Mouse (Mus musculus): ENCODE results near the gene Prcd. TPM values are rescaled to one million over a fixed set of nuclear protein-coding genes. Genes with fewer than 3 reads are reported as not detected.
"Not testable (repeated sequence)": the region's sequence is repeated elsewhere in the genome, so short reads cannot be mapped to it uniquely, and the experiment has no call there.

The Prcd gene
- not detected in 2 replicates for polyA plus RNA-seq (2011; ENCODE audit: insufficient read length, low read depth, missing spikeins)

DNA sequence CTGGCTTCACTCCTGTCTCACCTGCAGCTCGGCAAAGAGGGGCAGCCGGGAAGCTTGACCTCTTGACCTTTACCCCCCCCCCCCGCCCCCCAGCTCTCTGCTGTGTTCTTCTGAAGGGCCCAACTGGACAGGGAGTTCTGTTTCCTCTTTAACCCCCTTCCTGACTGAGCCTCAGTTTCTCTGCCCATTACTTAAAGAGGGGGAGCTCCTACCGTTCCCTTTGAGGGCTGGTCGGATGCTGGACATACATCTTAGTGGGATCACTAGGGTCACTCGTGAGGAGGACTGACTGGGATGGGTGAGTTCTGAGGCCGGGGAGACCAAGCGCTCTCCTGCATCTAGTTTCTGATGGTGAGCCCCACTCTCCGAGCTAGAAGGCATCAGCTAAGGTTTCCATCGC, at the start of gene Prcd:
Gene Prcd (plus strand): TSS at position 301 of the 400 bp plus-strand sequence.
- Histone ChIP-seq H3K4me1 (ENCODE audit: control insufficient read depth, insufficient read depth, low read length) (0 out of 2 replicates have a peak, but pooled peaks cover under 1% of the 10 kb centered on the region), H3K27ac (ENCODE audit: insufficient read depth, low read length) (no peak within 1 kb of the TSS), H3K4me3 (ENCODE audit: insufficient read depth, low read length) (peak within 1 kb of the TSS; percentile 20)
- TF ChIP-seq POLR2A (IDR thresholded peaks at IDR 0.05; ENCODE audit: low read depth, low read length), result no peak
- TF ChIP-seq CTCF (IDR thresholded peaks at IDR 0.05; ENCODE audit: borderline replicate concordance, insufficient read depth, low read length), result no peak

DNA sequence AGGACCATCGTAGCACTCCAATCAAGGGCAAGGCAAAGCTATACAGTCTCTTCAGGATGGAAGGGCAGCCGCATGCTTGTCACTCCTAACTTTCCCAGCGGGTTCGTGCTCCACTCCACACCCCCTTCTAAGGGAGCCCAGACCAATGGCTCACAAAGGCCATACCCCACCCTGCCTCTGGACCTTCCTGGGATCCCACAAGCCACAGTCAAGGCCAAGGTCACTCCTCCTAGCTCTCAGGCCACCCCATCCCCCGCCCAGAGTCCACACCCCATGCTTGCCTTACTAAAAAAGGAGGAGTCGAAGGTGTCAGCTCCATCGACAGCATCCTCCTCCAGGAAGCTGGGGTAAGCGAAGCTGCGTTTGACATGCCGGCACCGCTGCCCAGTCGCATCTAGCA, 49.2 kb upstream of the Prcd start:
- H3K4me1 ChIP-seq (ENCODE audit: control insufficient read depth, insufficient read depth, low read length), result no peaks in the 10 kb centered on the region
- TF ChIP-seq POLR2A (IDR thresholded peaks at IDR 0.05; ENCODE audit: low read depth, low read length) (no peak), CTCF (IDR thresholded peaks at IDR 0.05; ENCODE audit: borderline replicate concordance, insufficient read depth, low read length) (no peak)

DNA sequence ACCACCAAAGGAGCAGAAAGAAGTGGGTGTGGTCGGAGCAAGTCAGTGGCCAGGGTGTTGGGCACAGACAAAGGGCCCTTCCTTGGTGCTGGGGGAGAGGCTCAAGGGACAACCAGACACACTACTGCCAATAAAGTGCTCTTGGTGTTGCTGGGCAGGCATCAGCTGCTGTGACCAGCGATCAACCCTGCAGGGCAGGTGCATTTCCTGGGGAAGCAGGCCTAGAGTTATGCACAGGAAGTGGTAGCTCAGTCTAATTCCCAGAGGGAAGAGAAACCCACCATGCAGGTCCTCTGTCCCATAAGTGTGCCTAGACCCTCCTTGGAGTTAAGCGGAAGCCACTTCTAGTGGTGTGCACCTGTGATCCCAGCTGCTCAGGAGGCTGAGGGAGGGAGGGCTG, 45.6 kb upstream of the Prcd start:
- Histone ChIP-seq H3K4me3 (ENCODE audit: insufficient read depth, low read length) (no peak overlapping the region), H3K27ac (ENCODE audit: insufficient read depth, low read length) (no peak overlapping the region), H3K4me1 (ENCODE audit: control insufficient read depth, insufficient read depth, low read length) (no peaks in the 10 kb centered on the region)
- TF ChIP-seq POLR2A (IDR thresholded peaks at IDR 0.05; ENCODE audit: low read depth, low read length) (no peak), CTCF (IDR thresholded peaks at IDR 0.05; ENCODE audit: borderline replicate concordance, insufficient read depth, low read length) (no peak)

More for the DNA sequence above, 49.2 kb upstream of the Prcd start:
- H3K4me3 ChIP-seq (ENCODE audit: insufficient read depth, low read length), result no peak overlapping the region
- no peak overlapping the region for H3K27ac ChIP-seq (ENCODE audit: insufficient read depth, low read length)

DNA sequence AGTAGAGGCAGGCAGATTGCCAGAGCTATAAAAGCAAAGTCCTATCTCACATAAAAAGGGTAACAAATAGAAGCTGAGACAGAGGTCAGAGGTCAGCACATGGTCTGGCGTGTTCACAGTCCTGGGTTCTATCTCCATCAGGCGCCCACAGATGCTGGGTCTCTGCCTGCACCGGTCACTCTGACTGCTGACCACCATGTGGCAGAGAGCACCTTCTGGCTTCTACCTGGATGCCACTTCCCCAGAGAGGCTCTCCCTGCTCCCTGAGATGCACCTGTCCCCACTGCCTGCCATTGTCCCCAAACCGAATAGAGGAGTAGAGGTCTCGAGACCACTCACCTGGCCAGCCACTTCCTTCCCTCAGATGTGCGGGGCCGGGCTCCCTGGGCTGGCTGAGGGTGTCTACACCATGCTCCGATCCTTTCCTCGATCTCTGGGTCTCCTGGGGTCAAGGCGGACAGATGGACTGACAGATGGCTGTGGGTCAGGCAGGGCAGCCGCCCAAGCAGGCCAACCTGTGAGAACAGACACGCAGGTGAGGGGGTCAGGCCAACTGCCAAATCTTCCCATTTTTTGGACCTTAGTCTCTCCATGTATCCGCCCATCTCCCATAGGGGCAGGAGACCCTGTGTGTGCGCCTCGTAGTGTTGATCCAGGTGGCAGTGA, 43.2 kb upstream of the Prcd start:
- no peak overlapping the region for H3K4me3 ChIP-seq (ENCODE audit: insufficient read depth, low read length)
- H3K4me1 ChIP-seq (ENCODE audit: control insufficient read depth, insufficient read depth, low read length), result no peaks in the 10 kb centered on the region
- TF ChIP-seq POLR2A (IDR thresholded peaks at IDR 0.05; ENCODE audit: low read depth, low read length), result no peak
- no peak for TF ChIP-seq CTCF (IDR thresholded peaks at IDR 0.05; ENCODE audit: borderline replicate concordance, insufficient read depth, low read length)
- H3K27ac ChIP-seq (ENCODE audit: insufficient read depth, low read length), result no peak overlapping the region

DNA sequence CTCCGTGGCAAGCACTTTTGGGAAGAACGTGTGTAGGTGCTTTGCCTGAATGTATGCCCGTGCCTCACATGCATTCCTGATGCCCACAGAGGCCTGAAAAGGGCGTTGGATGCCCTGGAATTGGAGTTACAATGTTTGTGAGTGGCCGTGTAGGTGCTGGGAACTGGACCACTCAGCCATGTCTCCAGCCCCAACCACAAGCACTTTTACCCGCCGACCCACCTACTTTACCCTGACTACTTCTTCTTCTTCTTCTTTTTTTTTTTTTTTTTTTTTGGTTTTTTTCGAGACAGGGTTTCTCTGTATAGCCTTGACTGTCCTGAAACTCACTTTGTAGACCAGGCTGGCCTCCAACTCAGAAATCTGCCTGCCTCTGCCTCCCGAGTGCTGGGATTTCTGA, 42.2 kb upstream of the Prcd start:
- H3K4me1 ChIP-seq (ENCODE audit: control insufficient read depth, insufficient read depth, low read length); H3K4me3 ChIP-seq (ENCODE audit: insufficient read depth, low read length); H3K27ac ChIP-seq (ENCODE audit: insufficient read depth, low read length): not testable (repeated sequence)

DNA sequence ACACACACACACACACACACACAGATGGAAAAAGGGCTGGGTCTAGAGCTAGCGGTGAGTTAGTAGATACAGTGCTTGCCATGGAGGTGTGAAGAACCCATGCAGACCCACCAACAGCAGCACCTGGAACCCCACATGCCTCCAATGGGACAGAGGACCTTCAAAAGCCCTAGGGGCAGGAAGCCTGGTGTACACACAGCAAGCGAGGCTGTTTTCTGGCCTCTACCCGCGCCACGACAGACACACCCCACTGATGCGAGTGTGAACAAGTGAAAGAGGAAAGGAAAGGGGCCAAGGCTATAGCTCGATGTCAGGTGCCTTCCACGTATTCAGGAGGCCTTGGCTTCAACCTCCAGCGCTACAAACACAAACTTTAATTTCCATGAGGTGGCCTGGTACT, 41.5 kb upstream of the Prcd start:
- Histone ChIP-seq H3K27ac (ENCODE audit: insufficient read depth, low read length) (no peak overlapping the region), H3K4me3 (ENCODE audit: insufficient read depth, low read length) (no peak overlapping the region), H3K4me1 (ENCODE audit: control insufficient read depth, insufficient read depth, low read length) (peaks cover 3% of the 10 kb centered on the region; the same call in 1 of the 2 replicates)
- no peak for TF ChIP-seq POLR2A (IDR thresholded peaks at IDR 0.05; ENCODE audit: low read depth, low read length)

DNA sequence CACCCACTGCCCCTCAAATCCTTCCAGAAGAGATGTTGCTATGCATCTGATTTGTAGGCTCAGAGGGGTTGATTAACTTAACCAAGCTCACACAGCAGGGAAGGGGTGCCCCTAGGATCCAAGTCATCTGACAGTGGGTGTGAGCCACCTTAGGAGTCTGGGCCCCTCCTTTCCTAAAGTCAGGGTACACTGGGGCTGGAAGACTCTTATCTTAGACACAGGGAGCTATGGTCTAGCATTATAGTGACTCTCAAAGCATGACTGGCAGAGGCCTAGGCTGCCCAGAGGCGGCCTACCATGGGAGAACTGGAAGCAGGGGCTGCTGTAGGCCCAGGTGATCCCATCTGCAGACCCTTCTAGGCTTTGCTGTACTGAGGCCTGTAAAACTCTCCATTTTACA, 40.8 kb upstream of the Prcd start:
- peaks cover 3% of the 10 kb centered on the region; the same call in 1 of the 2 replicates for H3K4me1 ChIP-seq (ENCODE audit: control insufficient read depth, insufficient read depth, low read length)
- TF ChIP-seq CTCF (IDR thresholded peaks at IDR 0.05; ENCODE audit: borderline replicate concordance, insufficient read depth, low read length) (no peak), POLR2A (IDR thresholded peaks at IDR 0.05; ENCODE audit: low read depth, low read length) (no peak)
- no peak overlapping the region for H3K4me3 ChIP-seq (ENCODE audit: insufficient read depth, low read length)
- H3K27ac ChIP-seq (ENCODE audit: insufficient read depth, low read length), result no peak overlapping the region

DNA sequence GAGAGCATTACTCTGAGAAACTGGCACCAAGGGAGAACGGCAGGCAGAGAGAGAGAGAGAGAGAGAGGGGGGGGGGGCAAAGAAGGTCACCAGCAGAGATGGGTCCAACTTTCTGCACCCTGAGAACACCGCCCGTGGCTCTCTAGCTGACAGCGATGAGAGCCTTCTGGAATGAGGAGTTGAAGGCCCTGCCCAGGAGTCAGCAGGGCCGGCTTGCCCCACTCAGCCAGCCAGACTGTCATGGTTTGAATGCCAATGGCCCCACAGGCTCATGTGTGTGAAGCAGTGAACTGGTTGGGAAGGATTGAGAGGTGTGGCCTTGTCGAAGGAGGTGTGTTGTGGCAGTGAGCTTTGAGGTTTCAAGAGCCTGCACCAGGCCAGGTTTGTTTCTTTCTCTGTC, 40.1 kb upstream of the Prcd start:
- H3K27ac ChIP-seq (ENCODE audit: insufficient read depth, low read length), result no peak overlapping the region
- peaks cover 3% of the 10 kb centered on the region; the same call in 1 of the 2 replicates for H3K4me1 ChIP-seq (ENCODE audit: control insufficient read depth, insufficient read depth, low read length)
- H3K4me3 ChIP-seq (ENCODE audit: insufficient read depth, low read length), result no peak overlapping the region
- no peak for TF ChIP-seq CTCF (IDR thresholded peaks at IDR 0.05; ENCODE audit: borderline replicate concordance, insufficient read depth, low read length)
- no peak for TF ChIP-seq POLR2A (IDR thresholded peaks at IDR 0.05; ENCODE audit: low read depth, low read length)

DNA sequence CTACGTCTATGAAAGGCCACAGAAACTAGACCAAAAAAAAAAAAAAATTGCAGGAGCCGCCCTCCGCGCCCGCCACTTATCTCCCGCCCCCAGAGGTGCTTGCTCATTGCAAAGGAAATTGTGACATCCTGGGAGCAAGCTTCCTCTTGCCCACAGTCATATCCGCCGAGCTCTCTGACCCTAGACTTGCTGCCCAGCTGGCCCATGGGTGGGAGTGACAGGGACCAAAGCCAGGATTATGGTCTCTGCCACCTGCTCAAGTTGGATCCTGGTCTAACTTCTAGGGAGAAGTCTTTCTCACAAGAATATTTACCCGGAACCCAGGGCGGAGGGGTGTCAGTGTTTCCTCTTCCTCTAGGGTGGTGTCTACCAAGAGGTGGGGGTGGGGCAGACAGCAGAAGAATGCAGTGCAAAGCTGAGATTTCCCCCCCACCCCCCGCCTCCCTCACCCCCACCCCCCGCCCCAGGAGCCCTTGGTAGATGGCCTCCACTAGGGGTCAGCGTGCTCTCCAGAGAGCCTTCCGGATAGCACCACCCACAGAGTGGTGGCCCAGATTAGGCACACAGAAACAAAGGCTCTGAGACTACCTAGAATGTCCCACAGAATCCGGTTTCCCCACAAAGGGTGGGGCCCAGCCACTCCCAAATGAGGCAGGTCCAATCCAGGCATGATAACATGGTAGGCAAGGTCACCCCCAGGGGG, 37.4 kb upstream of the Prcd start:
- no peak overlapping the region for H3K27ac ChIP-seq (ENCODE audit: insufficient read depth, low read length)
- TF ChIP-seq CTCF (IDR thresholded peaks at IDR 0.05; ENCODE audit: borderline replicate concordance, insufficient read depth, low read length) (no peak), POLR2A (IDR thresholded peaks at IDR 0.05; ENCODE audit: low read depth, low read length) (no peak)

DNA sequence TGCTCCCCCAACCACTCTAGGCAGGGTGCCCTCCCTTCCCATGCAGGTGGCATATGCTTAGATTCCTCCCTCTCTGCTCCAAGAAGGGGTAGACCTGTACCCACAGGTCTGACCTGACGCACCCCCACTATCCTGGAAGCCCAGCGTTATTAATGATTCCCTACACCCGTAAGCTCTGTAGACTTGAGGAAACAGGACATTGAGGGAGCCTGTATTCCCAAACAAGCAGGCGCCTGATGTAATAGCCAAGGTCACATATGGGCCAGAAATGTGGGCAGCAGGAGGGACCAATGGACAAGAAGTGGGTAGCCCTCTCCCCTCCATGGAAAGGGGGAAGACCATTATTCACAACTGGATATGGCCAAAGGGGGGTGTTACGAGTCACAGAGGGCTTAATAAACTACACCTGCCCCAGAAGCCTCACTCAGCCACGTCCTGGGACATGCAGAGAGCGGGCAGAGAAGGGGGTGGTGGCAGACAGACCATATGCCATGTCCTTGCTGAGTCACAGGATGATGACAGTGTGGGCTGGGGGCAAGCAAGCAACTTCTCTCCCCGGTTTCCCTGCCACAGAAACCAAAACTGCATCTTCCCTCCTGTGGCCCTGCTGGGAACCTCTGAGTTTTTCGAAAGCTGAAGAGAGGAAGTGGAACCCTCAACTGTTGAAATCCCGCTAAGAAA, 36.8 kb upstream of the Prcd start:
- TF ChIP-seq POLR2A (IDR thresholded peaks at IDR 0.05; ENCODE audit: low read depth, low read length), result no peak
- TF ChIP-seq CTCF (IDR thresholded peaks at IDR 0.05; ENCODE audit: borderline replicate concordance, insufficient read depth, low read length), result no peak
- H3K4me3 ChIP-seq (ENCODE audit: insufficient read depth, low read length), result no peak overlapping the region
- H3K4me1 ChIP-seq (ENCODE audit: control insufficient read depth, insufficient read depth, low read length), result peaks cover 6% of the 10 kb centered on the region; the same call in 1 of the 2 replicates
- no peak overlapping the region for H3K27ac ChIP-seq (ENCODE audit: insufficient read depth, low read length)

More for the DNA sequence above, 37.4 kb upstream of the Prcd start:
- no peak overlapping the region for H3K4me3 ChIP-seq (ENCODE audit: insufficient read depth, low read length)
- peaks cover 6% of the 10 kb centered on the region; the same call in 1 of the 2 replicates for H3K4me1 ChIP-seq (ENCODE audit: control insufficient read depth, insufficient read depth, low read length)

Measured in embryonic fibroblast, embryonic 13.5 days (primary cell).